Mouse (Mus musculus) lung, postnatal 25 days (tissue): Measurements from ENCODE around the gene Nr1h2.

ENCODE experiments used
- DNase-seq: peaks from one replicate; pipeline ENCODE4 v3.0.0; 2022; ENCODE audit warnings: low spot score

The Nr1h2 gene

GRCm38 (mm10) chr7:44549621-44550408 is 3.9 kb downstream of the Nr1h2 start:
- no peak for DNase-seq

DNA sequence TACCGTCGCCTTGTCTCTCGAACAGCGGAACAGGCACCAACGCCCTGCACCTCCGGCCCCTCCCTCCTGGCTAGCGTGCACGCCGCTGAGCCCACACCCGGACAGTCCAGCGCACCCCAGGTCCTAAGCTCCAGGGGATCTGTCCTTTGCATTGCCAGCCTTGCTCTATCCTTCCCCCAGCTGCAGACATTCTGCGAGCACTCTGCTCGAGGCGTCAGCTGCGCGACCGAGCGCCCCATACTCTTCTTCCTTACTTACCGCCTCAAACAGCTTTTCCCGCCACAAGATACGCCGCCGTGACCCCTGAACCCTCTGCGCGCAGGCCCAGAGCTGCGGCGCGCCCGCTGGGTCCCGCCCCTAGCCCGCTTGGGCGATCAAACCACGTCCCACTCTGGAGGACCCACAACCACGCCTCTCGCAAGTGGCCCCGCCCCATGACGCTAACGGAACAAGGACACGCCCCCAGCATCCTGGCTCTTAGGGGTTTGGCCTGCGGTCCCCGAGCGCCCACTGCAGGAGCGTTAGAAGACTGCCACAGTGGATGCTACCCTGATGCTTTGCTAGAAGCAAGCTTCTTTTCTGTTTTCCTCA is 5.2 kb downstream of the Nr1h2 start, which contains the start of gene Pold1:
Gene Pold1 (minus strand): TSS at position 353 of the 591 bp plus-strand sequence.
- peak; percentile 100 for DNase-seq

DNA sequence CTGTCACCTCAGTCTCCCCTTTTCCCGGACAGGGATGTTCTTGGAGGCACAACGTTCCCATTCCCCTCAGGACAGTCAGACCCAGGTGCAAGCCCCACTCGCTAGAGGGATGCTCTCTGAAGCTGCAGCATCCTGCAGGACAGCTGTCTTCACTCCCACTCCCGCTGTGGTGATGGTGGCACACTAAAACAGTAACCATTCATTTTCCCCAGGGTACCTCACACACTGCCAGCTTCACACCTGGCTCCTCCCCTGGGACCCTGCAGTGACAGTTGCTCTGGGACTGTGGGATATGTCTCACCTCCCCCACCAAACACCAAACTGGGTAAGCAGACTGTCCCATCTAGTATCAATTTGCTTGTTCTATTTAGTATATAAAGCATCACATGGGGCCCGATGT is 6.0 kb downstream of the Nr1h2 start:
- DNase-seq = no peak

DNA sequence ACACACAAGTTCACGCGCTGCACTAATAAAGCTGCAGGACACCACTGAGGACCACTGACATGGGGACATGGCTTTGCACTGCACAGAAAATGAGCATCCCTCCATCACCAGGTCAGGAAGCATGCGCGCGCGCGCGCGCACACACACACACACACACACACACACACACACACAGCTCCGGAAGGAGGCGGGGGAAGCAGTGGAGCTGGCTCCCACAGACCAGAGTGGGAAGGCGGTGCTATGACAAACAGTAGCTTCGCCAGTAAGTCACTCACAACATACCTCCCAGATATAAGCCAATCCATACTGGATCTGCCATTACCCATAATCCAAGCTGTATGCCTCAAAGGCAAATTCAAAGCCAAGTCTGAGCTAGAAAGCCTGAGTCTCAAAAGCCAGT is 6.7 kb downstream of the Nr1h2 start:
- DNase-seq = no peak

- DNase-seq = no peak
These were observed 7.5 kb downstream of the Nr1h2 start for GRCm38 (mm10) chr7:44546274-44546673.

DNA sequence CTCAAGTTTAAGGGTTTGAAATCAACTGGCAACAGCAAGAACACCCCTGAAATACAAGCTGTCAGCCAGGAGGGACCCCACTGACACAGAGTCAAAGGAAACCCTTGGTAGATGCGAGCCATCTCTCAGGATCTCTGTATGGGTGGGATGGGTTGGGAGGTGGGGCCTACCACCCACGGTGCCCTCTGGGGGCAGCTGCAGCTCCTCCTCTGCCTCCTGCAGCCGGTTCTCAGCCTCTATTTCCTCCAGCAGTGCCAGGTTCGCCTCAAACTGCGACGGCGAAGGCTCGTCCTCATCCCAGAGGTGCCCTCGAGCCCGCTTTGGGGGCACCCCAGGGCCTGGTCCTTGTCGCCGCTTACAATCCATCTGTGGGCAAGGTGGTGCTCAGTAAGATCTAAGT is 10.7 kb downstream of the Nr1h2 start:
- DNase-seq = no peak

- DNase-seq = no peak
These were observed 11.2 kb downstream of the Nr1h2 start for GRCm38 (mm10) chr7:44542555-44542954.

- no peak for DNase-seq
These were observed 14.8 kb downstream of the Nr1h2 start for GRCm38 (mm10) chr7:44538756-44539624.

DNA sequence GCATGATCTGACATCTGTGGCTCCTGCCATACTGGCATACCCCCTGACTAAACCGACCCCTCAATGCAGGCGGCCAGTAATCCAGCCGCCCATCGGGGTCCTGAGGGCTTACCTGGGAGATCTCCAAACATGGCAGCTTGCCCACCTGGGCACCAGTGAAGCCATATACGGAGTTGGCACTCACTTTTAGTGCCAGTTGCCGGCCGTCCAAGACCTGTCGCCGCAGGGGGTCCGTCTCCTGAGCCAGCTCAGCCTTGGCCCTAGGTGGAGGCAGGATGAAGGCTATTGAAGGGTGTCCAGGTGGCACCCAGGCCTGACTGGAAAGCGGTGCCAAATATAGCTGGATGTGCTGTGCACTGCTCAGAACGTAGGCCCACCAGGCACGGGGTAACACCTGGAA is 16.3 kb downstream of the Nr1h2 start:
- DNase-seq = no peak

- no peak for DNase-seq
These were observed 16.7 kb downstream of the Nr1h2 start for GRCm38 (mm10) chr7:44537009-44537408.

- peak; percentile 81 for DNase-seq
These were observed 17.2 kb downstream of the Nr1h2 start for GRCm38 (mm10) chr7:44536590-44536968.

- DNase-seq = no peak
These were observed 17.8 kb downstream of the Nr1h2 start for GRCm38 (mm10) chr7:44535657-44536589.

GRCm38 (mm10) chr7:44534656-44535441 is 18.9 kb downstream of the Nr1h2 start:
- DNase-seq = no peak

DNA sequence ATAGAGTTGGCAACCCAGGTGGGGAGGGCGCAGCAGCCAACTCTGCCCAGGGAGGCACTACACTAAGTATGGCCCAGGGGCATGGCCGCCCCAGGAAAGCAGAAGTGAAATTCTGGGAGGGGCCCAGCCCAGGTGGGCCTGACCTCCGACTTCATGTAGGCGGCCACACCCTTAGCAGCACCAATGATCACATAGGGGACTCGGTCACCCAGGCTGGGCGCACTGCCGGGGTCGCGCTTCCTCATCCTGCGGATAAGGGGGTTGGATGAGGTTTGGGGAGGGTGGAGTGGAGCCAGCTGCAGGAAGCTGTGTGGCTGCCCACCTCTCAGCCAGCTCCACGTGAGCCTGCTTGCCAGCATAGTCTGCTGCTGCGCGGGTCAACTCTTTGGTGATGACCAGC is 19.5 kb downstream of the Nr1h2 start:
- DNase-seq = peak; percentile 49

DNA sequence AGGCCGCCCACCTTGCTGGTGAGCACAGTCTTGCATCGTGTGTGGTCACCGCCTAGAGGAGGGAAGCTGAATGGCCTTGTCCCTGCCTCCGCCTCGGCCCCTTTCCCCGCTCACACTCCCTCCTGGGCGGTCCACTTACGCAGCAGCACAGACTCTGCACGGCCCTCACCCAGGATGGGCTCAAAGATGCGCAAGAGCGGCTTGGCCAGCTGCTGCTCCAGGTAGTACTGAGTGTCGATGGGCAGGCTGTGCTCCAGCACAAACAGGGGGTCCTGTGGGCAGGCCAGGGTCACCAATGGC is 20.1 kb downstream of the Nr1h2 start:
- no peak for DNase-seq

- no peak for DNase-seq
These were observed 20.6 kb downstream of the Nr1h2 start for GRCm38 (mm10) chr7:44532918-44533745.

GRCm38 (mm10) chr7:44531946-44532732 is 21.6 kb downstream of the Nr1h2 start, which contains the start of gene Spib:
Spib (minus strand) TSS chr7:44532071.
- DNase-seq = no peak

DNA sequence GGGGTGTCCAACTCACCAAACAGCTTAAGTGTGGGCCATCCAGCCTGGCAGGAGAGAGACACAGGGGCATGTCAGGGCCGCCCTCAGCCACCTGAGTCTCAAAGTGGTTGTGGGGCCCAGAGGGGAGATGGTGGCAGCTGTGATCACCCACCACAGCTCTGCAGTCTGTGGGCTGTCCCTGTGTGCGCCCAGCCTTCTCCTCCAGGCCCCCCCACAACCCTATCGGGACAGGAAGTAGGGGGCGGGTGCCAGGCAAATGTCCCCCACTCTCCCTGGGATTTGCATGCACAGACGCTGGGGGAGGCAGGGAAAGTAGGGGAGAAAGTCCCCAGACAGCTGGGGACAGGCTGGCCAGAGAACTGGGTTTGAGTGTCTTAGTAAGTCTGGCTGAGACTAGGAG is 22.5 kb downstream of the Nr1h2 start:
- DNase-seq = no peak

- no peak for DNase-seq
These were observed 23.2 kb downstream of the Nr1h2 start for GRCm38 (mm10) chr7:44530507-44530906.
